Comparison of ENCODE assay signal across 10 mouse cellular contexts in genomic region chr13:37965126-37965914, GRCm38 (mm10). TPM values are rescaled to one million over a fixed set of nuclear protein-coding genes. Genes with fewer than 3 reads are reported as not detected.
DNase-seq lines count a peak whose midpoint lies in the region; ATAC-seq and TF ChIP-seq lines count a peak whose summit lies in the region.
"Had no signal": no experiment of that assay in that cellular context is flagged by ENCODE, and none has a peak within 500 bp of the region (broad histone marks: within the 10 kb centered on the region; RNA-seq: fewer than 3 reads in every experiment).

No protein-coding gene starts in this region.

- peak; percentile 98 for TF ChIP-seq CTCF in E14TG2a.4 (conservative IDR thresholded peaks at IDR 0.05; ENCODE audit: low read length)
- TF ChIP-seq CTCF in brain, embryonic 14.5 days (IDR thresholded peaks at IDR 0.05; ENCODE audit: borderline replicate concordance, extremely low read depth, insufficient read depth, insufficient read length), result peak; percentile 35; the same call in 1 of the 2 replicates

- no peak overlapping the region for H3K27ac ChIP-seq in hindbrain, embryonic 16.5 days (ENCODE audit: low read depth, low read length)
- no peak overlapping the region for H3K27ac ChIP-seq in hindbrain, embryonic 13.5 days
- peak overlapping the region; percentile 86 for H3K27ac ChIP-seq in liver, embryonic 12.5 days
- no peak overlapping the region; the same call in 1 of the 2 replicates for H3K27ac ChIP-seq in kidney, embryonic 14.5 days (ENCODE audit: low read depth, low read length)
- H3K27ac ChIP-seq: midbrain, embryonic 12.5 days had no signal

- H3K36me3 ChIP-seq in hindbrain, embryonic 16.5 days (ENCODE audit: control insufficient read depth, insufficient read depth, low read length), result no peaks in the 10 kb centered on the region
- H3K36me3 ChIP-seq in hindbrain, embryonic 13.5 days, result no peaks in the 10 kb centered on the region
- H3K36me3 ChIP-seq in E14TG2a.4 (ENCODE audit: insufficient read depth, low read length), result no peaks in the 10 kb centered on the region
- no peaks in the 10 kb centered on the region for H3K36me3 ChIP-seq in liver, embryonic 12.5 days
- H3K36me3 ChIP-seq in kidney, embryonic 14.5 days (ENCODE audit: control insufficient read depth, insufficient read depth, low read length), result no peaks in the 10 kb centered on the region
- H3K36me3 ChIP-seq: midbrain, embryonic 12.5 days had no signal

- no peaks in the 10 kb centered on the region for H3K9me3 ChIP-seq in hindbrain, embryonic 16.5 days (ENCODE audit: control insufficient read depth, low read length)
- H3K9me3 ChIP-seq in hindbrain, embryonic 13.5 days, result no peaks in the 10 kb centered on the region
- no peaks in the 10 kb centered on the region for H3K9me3 ChIP-seq in E14TG2a.4 (ENCODE audit: low read length)
- no peaks in the 10 kb centered on the region for H3K9me3 ChIP-seq in liver, embryonic 12.5 days (replicated peaks)
- no peaks in the 10 kb centered on the region for H3K9me3 ChIP-seq in kidney, embryonic 14.5 days (ENCODE audit: control insufficient read depth, low read length)
- H3K9me3 ChIP-seq: midbrain, embryonic 12.5 days had no signal

- 0 out of 2 replicates have a peak, but pooled peaks have one; percentile 21 for ATAC-seq in hindbrain, embryonic 16.5 days
- ATAC-seq in hindbrain, embryonic 13.5 days (ENCODE audit: low FRiP score), result no peak
- ATAC-seq in liver, embryonic 12.5 days, result peak; percentile 95
- ATAC-seq in kidney, embryonic 14.5 days (ENCODE audit: low FRiP score, low TSS enrichment), result no peak

- H3K4me2 ChIP-seq in hindbrain, embryonic 16.5 days (ENCODE audit: low read length), result no peak overlapping the region
- no peak overlapping the region for H3K4me2 ChIP-seq in hindbrain, embryonic 13.5 days
- peak overlapping the region; percentile 83 for H3K4me2 ChIP-seq in liver, embryonic 12.5 days
- H3K4me2 ChIP-seq in kidney, embryonic 14.5 days (replicated peaks; ENCODE audit: low read depth, low read length), result no peak overlapping the region

- WGBS in hindbrain, embryonic 16.5 days, result 36% methylated on average over 17 of the region's 17 CpGs
- WGBS in hindbrain, embryonic 13.5 days, result 26% methylated on average over 17 of the region's 17 CpGs
- 16% methylated on average over 17 of the region's 17 CpGs for WGBS in liver, embryonic 12.5 days (ENCODE audit: insufficient replicate concordance)
- 31% methylated on average over 17 of the region's 17 CpGs for WGBS in kidney, embryonic 14.5 days

- no peak for DNase-seq in brain, embryonic 14.5 days (ENCODE audit: low read depth)
- DNase-seq in cerebellum, adult 9-10 months, result no peak
- DNase-seq in gastrocnemius, adult 8-10 months (ENCODE audit: low spot score in 2 of 2), result no peak
- DNase-seq: thymus, postnatal 36 days had no signal

- TF ChIP-seq POLR2A in brain, embryonic 14.5 days (IDR thresholded peaks at IDR 0.05; ENCODE audit: borderline replicate concordance, extremely low read depth, insufficient read depth, insufficient read length, poor library complexity, severe bottlenecking), result no peak

- peaks cover 11% of the 10 kb centered on the region for H3K4me1 ChIP-seq in hindbrain, embryonic 16.5 days (ENCODE audit: control insufficient read depth, insufficient read depth, low read depth, low read length)
- peaks cover 33% of the 10 kb centered on the region for H3K4me1 ChIP-seq in hindbrain, embryonic 13.5 days (replicated peaks)
- H3K4me1 ChIP-seq in E14TG2a.4 (replicated peaks; ENCODE audit: low read depth, low read length), result peaks cover 58% of the 10 kb centered on the region
- H3K4me1 ChIP-seq in liver, embryonic 12.5 days, result peaks cover 62% of the 10 kb centered on the region
- peaks cover 42% of the 10 kb centered on the region for H3K4me1 ChIP-seq in kidney, embryonic 14.5 days (ENCODE audit: control insufficient read depth, insufficient read depth, low read length)

- H3K9ac ChIP-seq in hindbrain, embryonic 16.5 days (ENCODE audit: low read depth, low read length), result no peak overlapping the region
- no peak overlapping the region for H3K9ac ChIP-seq in hindbrain, embryonic 13.5 days
- H3K9ac ChIP-seq in liver, embryonic 12.5 days, result peak overlapping the region; percentile 71
- H3K9ac ChIP-seq in kidney, embryonic 14.5 days (ENCODE audit: low read depth, low read length), result no peak overlapping the region
- H3K9ac ChIP-seq: midbrain, embryonic 12.5 days had no signal

- H3K4me3 ChIP-seq in hindbrain, embryonic 16.5 days (ENCODE audit: low read length), result no peak overlapping the region
- H3K4me3 ChIP-seq in hindbrain, embryonic 13.5 days, result no peak overlapping the region
- peak overlapping the region; percentile 67 for H3K4me3 ChIP-seq in E14TG2a.4 (replicated peaks; ENCODE audit: low read length)
- peak overlapping the region; percentile 34 for H3K4me3 ChIP-seq in liver, embryonic 12.5 days
- H3K4me3 ChIP-seq in kidney, embryonic 14.5 days (ENCODE audit: low read length), result no peak overlapping the region
- H3K4me3 ChIP-seq: midbrain, embryonic 12.5 days had no signal

- H3K27me3 ChIP-seq in hindbrain, embryonic 16.5 days (replicated peaks; ENCODE audit: control insufficient read depth, insufficient read depth, low read length), result no peaks in the 10 kb centered on the region
- H3K27me3 ChIP-seq in hindbrain, embryonic 13.5 days, result peaks cover 18% of the 10 kb centered on the region
- H3K27me3 ChIP-seq in E14TG2a.4 (ENCODE audit: insufficient read depth, low read length), result 0 out of 2 replicates have a peak, but pooled peaks cover 7% of the 10 kb centered on the region
- H3K27me3 ChIP-seq in liver, embryonic 12.5 days (replicated peaks), result no peaks in the 10 kb centered on the region
- H3K27me3 ChIP-seq in kidney, embryonic 14.5 days (ENCODE audit: control insufficient read depth, insufficient read depth, low read length), result no peaks in the 10 kb centered on the region

RNA-seq across cellular contexts. Expression of gene Ssr1, which starts 28.7 kb away (rescaled TPM):
- 66.5 and 67.3 TPM in 2 replicates for polyA plus RNA-seq in hindbrain, embryonic 16.5 days (2015; fragmentation: Nextera tagmentation; extraction: Ambion mirVana)
- 67.2 and 70.0 TPM in 2 replicates for polyA plus RNA-seq in hindbrain, embryonic 13.5 days (2015; fragmentation: Nextera tagmentation; extraction: Ambion mirVana)
- polyA plus RNA-seq in brain, embryonic 14.5 days (2012; rRNA removed), result 16.7 and 23.9 TPM in 2 replicates
- 103 and 107 TPM in 2 replicates for polyA plus RNA-seq in liver, embryonic 12.5 days (2016; fragmentation: Nextera tagmentation; extraction: Ambion mirVana)
- 10 to 100 TPM; 66.3 to 73.3 (median 69.5) TPM for total RNA-seq in gastrocnemius, adult 8-10 months (2022)
- polyA plus RNA-seq in kidney, embryonic 14.5 days (2014; fragmentation: Nextera tagmentation; extraction: Ambion mirVana), result 76.7 and 133 TPM in 2 replicates

Comparison
In these comparisons a context has a peak if more than half of its experiments do, and no peak if none do; other contexts are left out.
1. ATAC-seq: peak in hindbrain, embryonic 16.5 days (single experiment) and liver, embryonic 12.5 days (single experiment); none in hindbrain, embryonic 13.5 days (single experiment) and kidney, embryonic 14.5 days (single experiment).
2. H3K4me3 ChIP-seq: peak in E14TG2a.4 (single experiment) and liver, embryonic 12.5 days (single experiment); none in hindbrain, embryonic 16.5 days (single experiment), hindbrain, embryonic 13.5 days (single experiment) and kidney, embryonic 14.5 days (single experiment).